Mouse (Mus musculus): ENCODE measurements around the gene Ube2d3.

The Ube2d3 gene

GRCm38 (mm10) chr3:135437758-135438495 lies at the start of gene Ube2d3:
TSS of gene Ube2d3 (plus strand) at chr3:135438149.
- DNase-seq (ENCODE audit: low read depth, low spot score) = peak; percentile 99

GRCm38 (mm10) chr3:135393186-135393585 lies 44.8 kb upstream of the Ube2d3 start:
- DNase-seq (ENCODE audit: low read depth, low spot score) = no peak

GRCm38 (mm10) chr3:135395085-135395484 lies 42.9 kb upstream of the Ube2d3 start:
- DNase-seq (ENCODE audit: low read depth, low spot score) = no peak

DNA sequence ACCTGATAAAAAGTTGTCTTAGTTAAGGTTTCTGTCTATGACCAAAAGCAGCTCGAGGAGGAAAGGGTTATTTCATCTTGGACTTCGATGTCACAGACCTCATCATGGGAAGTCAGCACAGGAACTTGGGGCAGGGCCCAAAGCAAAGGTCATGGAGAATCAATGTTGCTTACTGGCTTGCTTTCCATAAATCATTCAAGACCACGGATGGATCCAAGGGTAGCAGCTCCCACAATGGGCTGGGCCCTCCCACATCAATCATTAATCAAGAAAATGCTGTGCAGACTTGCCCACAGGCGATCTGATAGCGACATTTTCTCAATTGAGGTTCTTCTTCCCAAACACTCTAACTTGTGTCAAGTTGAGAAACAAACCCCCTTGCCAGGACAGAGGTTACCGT lies 41.9 kb upstream of the Ube2d3 start:
- no peak for DNase-seq (ENCODE audit: low read depth, low spot score)

DNA sequence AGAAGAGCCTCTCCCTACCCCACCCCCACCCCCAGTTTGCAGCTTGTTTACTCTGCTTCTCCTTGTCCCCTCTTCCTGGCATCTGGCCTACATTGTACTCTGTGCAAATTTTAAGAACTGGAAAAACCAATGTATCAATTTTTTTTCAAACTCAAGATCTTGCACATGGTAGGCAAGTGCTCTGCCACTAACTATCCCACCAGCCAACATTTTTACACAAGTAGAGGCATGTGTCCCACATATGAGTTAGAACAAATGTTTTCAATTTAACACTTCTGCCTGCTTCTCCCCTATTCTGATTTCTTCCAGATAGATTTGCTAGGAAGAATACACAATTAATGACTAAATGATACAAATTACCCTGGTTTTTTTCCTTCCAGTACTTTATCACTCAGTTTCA lies 40.8 kb upstream of the Ube2d3 start:
- no peak for DNase-seq (ENCODE audit: low read depth, low spot score)

GRCm38 (mm10) chr3:135402201-135402658 lies 35.7 kb upstream of the Ube2d3 start:
- no peak for DNase-seq (ENCODE audit: low read depth, low spot score)

DNA sequence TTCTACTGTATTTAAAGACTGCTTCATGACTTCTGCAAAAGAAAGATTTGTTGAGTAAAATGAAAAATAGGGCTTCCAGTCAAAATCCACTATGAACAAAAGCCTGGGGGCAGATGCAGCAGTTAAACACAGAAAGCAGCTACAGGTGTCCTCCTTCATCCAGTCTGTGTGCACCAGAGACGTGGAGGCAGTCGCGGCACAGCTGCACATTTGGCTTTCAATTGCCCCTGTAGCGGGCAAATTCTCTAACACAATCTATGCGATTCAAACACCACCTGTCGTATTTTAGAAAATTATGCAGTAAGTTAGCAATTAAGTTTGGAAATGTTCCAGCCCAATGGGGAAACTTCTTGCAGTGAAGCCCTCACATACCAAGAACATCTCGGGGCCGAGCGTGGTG lies 34.7 kb upstream of the Ube2d3 start:
- DNase-seq (ENCODE audit: low read depth, low spot score) = no peak

DNA sequence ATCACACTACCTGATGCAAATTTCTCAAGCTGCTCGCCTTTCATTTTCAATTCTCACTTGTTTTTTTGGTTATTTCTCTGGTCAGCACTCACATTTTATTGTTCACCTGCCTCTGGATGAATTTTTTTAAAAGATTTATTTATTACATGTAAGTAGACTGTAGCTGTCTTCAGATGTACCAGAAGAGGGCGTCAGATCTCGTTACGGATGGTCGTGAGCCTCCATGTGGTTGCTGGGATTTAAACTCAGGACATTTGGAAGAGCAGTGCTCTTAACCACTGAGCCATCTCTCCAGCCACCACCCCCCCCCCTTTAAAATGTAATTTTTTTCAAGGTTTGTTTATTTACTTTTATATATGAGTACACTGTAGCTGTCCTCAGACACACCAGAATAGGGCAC lies 34.1 kb upstream of the Ube2d3 start:
- no peak for DNase-seq (ENCODE audit: low read depth, low spot score)

GRCm38 (mm10) chr3:135404599-135404998 lies 33.4 kb upstream of the Ube2d3 start:
- no peak for DNase-seq (ENCODE audit: low read depth, low spot score)

DNA sequence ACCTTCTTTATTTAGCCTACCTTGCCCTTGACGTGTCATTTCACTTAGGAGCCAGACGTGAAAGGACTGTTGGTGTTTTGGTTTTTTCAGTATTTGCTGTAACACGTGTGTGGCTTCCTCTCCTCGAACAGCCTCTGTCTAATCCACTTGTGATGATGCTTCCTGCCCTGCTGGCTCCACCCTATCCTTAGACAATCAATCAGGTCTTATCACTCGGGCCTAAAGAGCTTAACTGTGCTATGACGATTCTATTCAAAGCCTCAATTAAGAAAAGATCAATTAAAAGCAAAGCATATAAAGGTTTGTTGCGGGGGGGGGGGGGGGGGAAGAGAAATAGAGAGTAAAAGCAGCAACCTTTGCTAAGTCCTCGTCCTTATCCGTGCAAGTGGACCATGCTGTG lies 30.6 kb upstream of the Ube2d3 start:
- no peak for DNase-seq (ENCODE audit: low read depth, low spot score)

DNA sequence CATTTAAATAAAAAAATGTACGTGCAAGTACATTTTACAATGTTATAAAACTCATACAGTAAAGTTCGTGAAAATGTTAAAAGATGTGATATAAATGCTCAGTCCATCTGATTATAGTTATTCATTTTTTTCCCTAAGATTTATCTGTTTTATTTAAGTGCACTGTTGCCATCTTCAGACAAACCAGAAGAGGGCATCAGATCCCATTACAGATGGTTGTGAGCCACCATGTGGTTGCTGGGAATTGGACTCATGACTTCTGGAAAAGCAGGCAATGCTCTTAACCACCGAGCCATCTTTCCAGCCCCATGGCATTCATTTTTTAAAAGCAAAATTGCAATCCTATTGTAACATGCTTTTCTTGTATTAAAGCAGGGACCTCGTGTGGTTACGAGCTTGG lies 28.7 kb upstream of the Ube2d3 start:
- DNase-seq (ENCODE audit: low read depth, low spot score) = no peak

GRCm38 (mm10) chr3:135411056-135411455 lies 26.9 kb upstream of the Ube2d3 start:
- DNase-seq (ENCODE audit: low read depth, low spot score) = no peak

- no peak for DNase-seq (ENCODE audit: low read depth, low spot score)
These were observed 26.1 kb upstream of the Ube2d3 start for GRCm38 (mm10) chr3:135411824-135412223.

DNA sequence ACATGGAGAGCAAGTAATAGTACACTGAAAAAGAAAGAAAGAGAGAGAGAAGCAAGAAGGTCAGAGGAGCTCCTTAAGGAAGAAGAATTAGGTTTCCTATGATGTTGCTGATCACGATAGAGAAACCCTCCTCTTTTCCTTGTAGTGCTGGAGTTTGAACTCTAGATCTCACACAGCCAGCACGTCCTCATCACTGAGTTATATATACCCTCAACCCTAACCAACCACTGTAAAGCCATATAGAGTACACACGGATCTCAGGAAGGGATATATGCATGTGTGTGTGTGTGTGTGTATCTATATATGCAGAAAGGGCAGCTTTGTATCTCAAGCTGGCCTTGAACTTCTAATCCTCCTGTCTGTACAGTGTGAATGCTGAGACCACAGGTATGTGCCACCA lies 20.7 kb upstream of the Ube2d3 start:
- no peak for DNase-seq (ENCODE audit: low read depth, low spot score)

GRCm38 (mm10) chr3:135417799-135418198 lies 20.1 kb upstream of the Ube2d3 start:
- no peak for DNase-seq (ENCODE audit: low read depth, low spot score)

DNA sequence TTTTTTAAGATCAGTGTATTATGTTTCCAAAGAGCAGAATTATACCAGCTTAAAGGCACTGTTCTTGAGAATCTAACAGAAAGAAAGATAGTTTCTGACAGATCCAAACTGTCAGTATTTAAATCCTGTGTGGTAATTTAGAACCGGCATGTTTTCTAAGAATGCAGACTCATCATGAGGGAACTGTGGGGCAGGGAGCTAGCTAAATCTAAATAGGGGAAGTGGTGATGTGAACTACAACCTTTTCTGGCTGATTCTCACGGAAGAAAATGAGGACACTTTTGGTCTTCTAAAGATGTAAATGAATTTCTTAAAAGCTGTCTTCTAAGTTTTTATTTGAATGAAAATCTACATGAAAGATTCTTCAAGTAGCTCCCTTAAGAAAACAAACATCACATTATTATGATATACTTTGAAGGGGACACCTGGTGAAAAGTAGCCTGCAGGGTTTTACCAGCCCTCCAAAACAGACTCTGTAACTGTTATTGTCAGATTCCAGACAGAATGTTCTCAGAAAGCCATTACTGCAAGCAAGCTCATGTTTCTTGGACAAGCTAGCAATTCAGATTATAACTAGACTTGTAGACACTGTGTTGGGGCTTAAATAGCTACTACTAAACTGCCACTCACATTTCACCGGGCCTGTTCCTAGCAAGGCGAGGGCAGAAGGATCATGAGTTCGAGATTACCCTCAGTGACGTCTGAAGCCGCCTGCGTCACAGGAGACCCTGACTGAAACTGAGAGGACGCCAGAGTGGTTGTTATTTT lies 17.2 kb upstream of the Ube2d3 start:
- DNase-seq (ENCODE audit: low read depth, low spot score) = no peak

DNA sequence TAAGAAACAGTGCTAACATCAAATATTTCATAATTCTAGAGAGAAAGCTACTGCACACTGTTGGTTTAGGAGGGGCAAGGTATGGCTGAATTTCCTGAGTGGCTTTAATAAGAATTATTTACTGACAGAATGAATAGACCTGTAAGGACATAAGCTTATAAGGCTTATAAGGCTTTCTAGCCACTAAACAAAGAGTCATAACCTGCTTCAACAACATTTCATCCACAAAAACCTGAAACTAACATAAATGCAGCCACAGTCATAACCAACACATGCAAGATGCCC lies 16.7 kb upstream of the Ube2d3 start:
- no peak for DNase-seq (ENCODE audit: low read depth, low spot score)

DNA sequence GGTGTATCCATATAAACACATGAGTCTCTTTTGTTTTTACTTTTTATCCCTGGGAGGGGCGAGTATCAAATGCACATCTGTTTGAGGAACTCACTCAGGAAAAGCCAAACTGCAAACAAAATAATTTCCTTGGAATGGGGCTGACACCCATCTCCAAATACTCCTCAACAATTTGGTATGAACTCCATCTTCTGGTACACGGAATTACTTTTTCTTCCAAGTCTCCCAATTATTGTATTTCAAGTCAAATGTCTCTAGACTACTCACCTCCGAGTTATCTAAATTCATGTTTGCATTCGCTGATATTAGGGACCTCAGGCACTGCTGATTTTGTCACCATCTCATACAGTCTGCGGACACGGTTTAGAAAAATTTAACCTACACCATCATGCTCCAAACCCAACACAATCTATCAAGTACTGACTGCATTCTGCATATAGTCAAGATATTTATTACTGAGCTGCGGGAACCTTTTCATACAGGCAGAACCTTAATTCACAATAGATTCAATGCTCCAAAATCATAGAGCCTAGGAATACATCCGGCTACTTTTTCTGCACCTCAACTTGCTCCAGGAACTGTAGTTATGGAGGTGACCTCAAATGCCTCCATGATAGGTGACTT lies 15.6 kb upstream of the Ube2d3 start:
- no peak for DNase-seq (ENCODE audit: low read depth, low spot score)

DNA sequence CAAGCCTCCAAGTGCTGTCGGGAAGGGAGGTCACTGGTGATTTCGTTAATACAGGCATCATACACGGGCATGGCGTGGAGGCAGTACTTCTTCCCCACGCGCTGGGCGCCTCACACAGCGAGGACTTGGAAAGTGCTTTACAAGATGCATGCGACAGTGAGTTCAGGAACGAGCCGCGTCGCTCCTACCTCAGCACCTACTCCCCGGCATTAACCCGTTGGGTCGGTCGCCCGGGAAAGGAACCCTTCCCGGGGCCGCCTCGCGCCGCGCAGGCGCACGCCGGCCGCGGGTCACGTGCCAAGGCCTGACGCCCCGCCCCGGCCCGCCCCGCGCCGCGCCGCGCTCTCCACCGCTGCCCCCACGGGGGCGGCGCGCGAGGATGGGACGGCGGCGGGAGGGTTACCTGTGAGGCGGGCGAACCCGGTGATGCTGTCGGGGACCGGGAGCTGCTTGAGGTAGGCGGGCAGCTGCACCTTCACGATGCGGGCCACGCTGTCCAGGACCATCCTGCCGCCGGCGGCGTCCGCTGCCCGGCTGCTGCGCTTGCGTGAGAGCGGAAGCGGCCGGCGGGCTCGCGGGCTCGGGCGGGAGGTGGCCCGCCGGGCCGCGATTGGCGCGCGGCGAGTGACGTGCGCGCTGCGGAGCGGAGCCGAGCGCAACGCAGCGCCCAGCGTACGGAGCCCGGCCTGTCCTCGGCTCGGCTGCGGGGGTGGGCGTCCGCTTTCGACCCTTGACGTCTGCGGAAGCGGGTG lies 14.9 kb upstream of the Ube2d3 start:
- peak; percentile 78 for DNase-seq (ENCODE audit: low read depth, low spot score)

- no peak for DNase-seq (ENCODE audit: low read depth, low spot score)
These were observed 14.2 kb upstream of the Ube2d3 start, which contains the start of gene Cisd2 for GRCm38 (mm10) chr3:135423608-135424212. TSS of gene Cisd2 (minus strand) at chr3:135423925.

GRCm38 (mm10) chr3:135436901-135437616 lies 890 bp upstream of the Ube2d3 start:
- DNase-seq (ENCODE audit: low read depth, low spot score) = no peak

Data from brain, embryonic 18.5 days (tissue).